Mouse (Mus musculus) intestine, embryonic 16.5 days (tissue): Measurements from ENCODE around the gene H2afz. TPM values are rescaled to one million over a fixed set of nuclear protein-coding genes. Genes with fewer than 3 reads are reported as not detected.

Experiments used
- ATAC-seq: fragments of 200-750 bp; cut with Nextera tagmentation; 2 replicates; pipeline ENCODE4 v1.8.0; 2017; ENCODE audit warnings: moderate TSS enrichment, moderate library complexity
- H3K27ac ChIP-seq: fragments of 300-500 bp; sonication (generic); 2 replicates; pipeline ENCODE4 v1.5.1; 2014; ENCODE audit warnings: mild to moderate bottlenecking, low read length
- H3K27me3 ChIP-seq: fragments of 300-500 bp; sonication (generic); replicated peaks from 2 replicates; pipeline ENCODE4 v1.6.1; 2014; ENCODE audit warnings: low read length, control low read depth, mixed read lengths; ENCODE audit not compliant: control insufficient read depth, insufficient read depth
- H3K36me3 ChIP-seq: fragments of 300-500 bp; sonication (generic); 2 replicates; pipeline ENCODE4 v1.6.1; 2014; ENCODE audit warnings: low read length, control low read depth; ENCODE audit not compliant: control insufficient read depth, insufficient read depth
- H3K4me1 ChIP-seq: fragments of 300-500 bp; sonication (generic); 2 replicates; pipeline ENCODE4 v1.6.1; 2014; ENCODE audit warnings: low read length, control low read depth, mixed read lengths; ENCODE audit not compliant: control insufficient read depth, insufficient read depth
- H3K4me2 ChIP-seq: fragments of 300-500 bp; sonication (generic); 2 replicates; pipeline ENCODE4 v1.6.1; 2014; ENCODE audit warnings: low read depth, low read length, control low read depth
- H3K4me3 ChIP-seq: fragments of 300-500 bp; sonication (generic); 2 replicates; pipeline ENCODE4 v1.5.1; 2014; ENCODE audit warnings: mild to moderate bottlenecking, low read length
- H3K9ac ChIP-seq: fragments of 300-500 bp; sonication (generic); 2 replicates; pipeline ENCODE4 v1.6.1; 2014; ENCODE audit warnings: low read depth, low read length
- H3K9me3 ChIP-seq: fragments of 300-500 bp; sonication (generic); 2 replicates; pipeline ENCODE4 v1.6.1; 2016; ENCODE audit warnings: low read length, control low read depth; ENCODE audit not compliant: control insufficient read depth
- WGBS: fragments of 180-500 bp; shearing (Covaris S2); extraction: QIAGEN DNeasy Blood & Tissue Kit; methylation state at CpG from one replicate; pipeline ENCODE4 v1.1.7; 2014; 5-methylcytosine and 5-hydroxymethylcytosine counted together
- polyA plus RNA-seq: library from polyadenylated mRNA; unstranded; fragments of >200 nt; fragmentation: Nextera tagmentation; extraction: Ambion mirVana; gene quantifications from 2 replicates; pipeline ENCODE4 v1.2.1, GENCODE M21; 2015

H2afz gene
- polyA plus RNA-seq, 1 experiment from 2014 or later: 1,412 TPM

DNA sequence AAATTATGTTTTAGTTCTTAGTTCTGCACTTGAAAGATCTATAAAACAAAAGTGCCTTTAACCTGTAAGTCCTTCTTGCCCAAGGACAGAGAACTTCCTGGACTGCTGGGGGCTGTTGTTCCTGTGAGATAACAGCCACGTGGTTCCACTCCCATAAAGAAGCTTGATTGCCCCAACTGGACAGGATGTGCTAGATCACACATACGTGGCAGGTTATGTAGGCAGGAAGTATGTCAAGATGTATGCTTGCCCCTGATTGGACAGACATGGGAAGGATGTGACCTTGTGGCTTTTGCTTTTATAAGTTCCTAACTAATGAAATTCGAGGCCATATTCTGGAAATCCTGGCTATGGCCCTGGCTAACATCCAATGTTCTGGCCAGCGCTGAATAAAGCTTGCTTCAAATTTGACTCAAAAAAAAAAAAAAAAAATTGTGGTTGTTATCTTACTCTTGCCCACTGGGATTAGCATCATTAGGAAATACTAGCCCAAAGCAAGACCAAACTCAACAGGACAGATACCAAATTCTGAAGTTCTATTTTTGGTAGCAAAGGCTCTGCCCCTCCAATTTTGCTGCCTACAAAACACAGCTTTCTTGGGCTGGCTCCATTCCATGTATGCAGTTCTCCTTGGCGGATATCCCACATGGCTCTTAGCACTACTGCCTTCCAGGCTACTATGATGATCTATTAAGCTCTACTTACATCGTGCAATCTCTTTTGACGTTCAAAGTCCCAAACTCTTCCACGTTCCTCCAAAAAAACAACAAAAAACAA lies 3.7 kb upstream of the H2afz start:
- Histone ChIP-seq H3K27ac (no peak overlapping the region), H3K4me3 (no peak overlapping the region), H3K27me3 (no peaks in the 10 kb centered on the region), H3K4me2 (no peak overlapping the region), H3K36me3 (no peaks in the 10 kb centered on the region), H3K9me3 (no peaks in the 10 kb centered on the region), H3K4me1 (peaks cover 2% of the 10 kb centered on the region; the same call in 1 of the 2 replicates), H3K9ac (no peak overlapping the region)
- no peak for ATAC-seq
- WGBS: 49% methylated on average over 8 of the region's 8 CpGs

DNA sequence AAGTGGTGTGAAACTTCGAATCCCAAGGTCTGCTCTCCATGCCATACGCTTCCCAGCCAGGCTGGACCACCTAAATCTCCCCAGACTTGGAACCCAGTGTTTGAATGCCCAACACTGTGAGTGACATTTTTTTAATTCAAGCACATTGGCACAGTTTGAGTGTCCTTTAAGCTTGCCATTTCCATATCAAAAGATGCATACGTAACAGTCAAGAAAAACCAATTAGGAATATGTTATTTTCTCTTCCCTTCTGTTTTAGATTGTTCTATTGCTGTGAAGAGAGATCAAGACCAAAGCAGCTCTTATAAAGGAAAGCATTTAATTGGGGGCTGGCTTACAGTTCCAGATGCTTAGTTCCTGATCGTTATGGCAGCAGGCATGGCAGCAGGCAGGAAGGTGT lies 2.9 kb upstream of the H2afz start:
- Histone ChIP-seq H3K27ac (no peak overlapping the region), H3K4me2 (no peak overlapping the region), H3K36me3 (no peaks in the 10 kb centered on the region), H3K4me3 (no peak overlapping the region), H3K9me3 (no peaks in the 10 kb centered on the region), H3K27me3 (no peaks in the 10 kb centered on the region), H3K4me1 (peaks cover 4% of the 10 kb centered on the region), H3K9ac (no peak overlapping the region)
- ATAC-seq: no peak
- 96% methylated on average over 4 of the region's 4 CpGs for whole genome bisulfite sequencing

DNA sequence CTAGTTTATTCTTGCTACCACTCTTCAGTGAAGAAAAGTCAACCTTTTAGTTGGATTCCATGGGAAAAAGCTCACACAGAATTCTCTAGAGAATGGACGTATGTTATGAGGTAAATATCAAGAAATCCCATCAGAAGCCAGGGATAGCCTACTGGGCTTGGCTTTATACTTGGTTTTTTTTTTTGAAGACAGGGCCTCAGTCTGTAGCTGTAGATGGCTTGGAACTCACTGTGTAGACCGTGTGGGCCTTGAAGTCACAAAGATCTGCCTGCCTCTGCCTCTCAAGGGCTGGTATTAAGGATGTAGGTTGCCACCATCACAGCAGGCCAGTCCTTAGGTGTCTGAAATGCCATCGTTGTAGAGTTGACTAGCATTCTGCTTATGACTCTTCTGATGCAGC lies 1.7 kb upstream of the H2afz start:
- H3K9ac ChIP-seq: no peak overlapping the region
- no peaks in the 10 kb centered on the region for H3K36me3 ChIP-seq
- H3K27ac ChIP-seq: no peak overlapping the region
- no peaks in the 10 kb centered on the region for H3K9me3 ChIP-seq
- 94% methylated on average over 3 of the region's 3 CpGs for WGBS
- peaks cover 10% of the 10 kb centered on the region for H3K4me1 ChIP-seq
- no peak overlapping the region for H3K4me3 ChIP-seq
- no peak overlapping the region for H3K4me2 ChIP-seq
- no peak for ATAC-seq
- H3K27me3 ChIP-seq: no peaks in the 10 kb centered on the region

DNA sequence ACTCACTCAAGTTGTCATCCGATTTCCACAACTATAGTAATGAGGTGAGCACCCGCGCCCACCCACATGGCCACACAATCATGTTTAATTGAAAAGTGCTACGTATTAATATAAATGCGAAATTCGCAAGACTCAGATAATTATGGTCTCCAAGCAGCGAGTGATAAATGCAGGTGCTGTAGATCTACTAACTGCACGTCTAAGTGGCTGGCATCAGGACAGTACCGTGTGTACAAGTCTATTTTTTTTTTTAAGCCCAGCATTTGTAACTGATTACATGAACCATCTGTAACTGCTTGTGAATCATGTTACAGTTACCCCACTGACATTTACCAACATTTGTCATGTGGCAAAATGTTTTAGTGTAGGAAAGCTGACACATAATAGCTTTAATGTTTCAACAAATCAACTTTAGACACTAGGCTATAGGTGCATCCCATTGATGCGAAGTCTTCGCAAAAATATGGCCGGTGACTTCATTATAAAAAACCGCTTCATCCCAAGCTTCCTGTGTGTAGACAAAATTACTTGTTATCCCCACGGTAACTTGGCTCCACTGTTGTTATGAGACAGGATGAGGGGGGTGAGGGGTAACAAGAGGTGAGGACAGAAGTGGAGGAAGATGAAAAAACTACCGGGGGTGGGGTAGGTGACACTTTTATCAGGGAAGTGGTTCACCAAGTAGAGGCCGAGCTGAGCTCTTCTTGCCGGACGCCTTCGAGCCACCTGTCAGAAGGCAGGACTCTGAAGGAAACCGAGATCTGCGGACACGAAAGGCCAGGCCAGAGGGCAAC lies 760 bp upstream of the H2afz start:
- ATAC-seq: no peak
- Histone ChIP-seq H3K4me1 (peaks cover 10% of the 10 kb centered on the region), H3K27me3 (no peaks in the 10 kb centered on the region), H3K9me3 (no peaks in the 10 kb centered on the region), H3K9ac (peak overlapping the region; percentile 76), H3K36me3 (no peaks in the 10 kb centered on the region), H3K4me2 (peak overlapping the region; percentile 68), H3K4me3 (peak overlapping the region; percentile 80), H3K27ac (peak overlapping the region; percentile 97)
- 35% methylated on average over 22 of the region's 22 CpGs for WGBS

DNA sequence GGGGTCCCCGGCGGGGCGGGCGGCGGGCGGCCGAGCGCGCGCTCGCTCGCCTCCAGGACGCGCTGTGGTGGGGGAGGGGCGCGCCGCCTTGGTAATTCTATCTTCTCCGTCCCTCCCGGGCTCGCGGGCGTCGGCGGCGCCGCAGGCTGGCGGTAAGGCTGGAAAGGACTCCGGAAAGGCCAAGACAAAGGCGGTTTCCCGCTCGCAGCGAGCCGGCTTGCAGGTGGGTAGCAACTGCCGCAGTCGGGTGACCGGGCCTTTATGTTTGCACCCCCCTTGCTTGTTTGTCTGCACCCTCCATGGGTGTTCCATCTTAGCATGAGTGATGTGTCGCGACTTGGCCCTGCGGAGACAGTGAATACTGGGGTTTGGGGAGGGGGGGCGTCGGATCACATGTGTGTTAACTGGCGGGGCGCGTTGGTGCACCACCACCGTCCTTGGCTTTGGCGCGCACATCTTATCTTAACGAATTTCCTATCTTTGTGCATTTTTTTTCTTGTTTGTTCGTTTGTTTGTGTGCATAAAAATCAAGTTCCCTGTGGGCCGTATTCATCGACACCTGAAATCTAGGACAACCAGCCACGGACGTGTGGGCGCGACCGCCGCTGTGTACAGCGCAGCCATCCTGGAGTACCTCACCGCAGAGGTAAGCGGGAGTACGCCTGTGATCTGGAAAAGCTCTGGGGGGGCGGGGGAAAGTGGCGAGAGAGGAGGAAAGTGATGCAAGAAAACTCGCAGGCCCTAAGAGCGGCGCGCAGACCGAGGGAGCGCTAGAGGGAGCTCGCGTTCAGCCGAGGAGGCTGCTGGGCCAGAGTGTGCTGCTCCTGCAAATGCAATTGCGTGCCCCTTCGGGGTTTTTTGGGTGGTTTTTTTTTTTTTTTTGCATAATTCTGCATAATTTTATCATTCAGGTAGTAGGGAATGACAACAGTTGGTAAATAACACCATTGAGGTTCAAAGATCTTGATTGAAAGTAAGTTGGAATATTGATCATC lies 998 bp downstream of the H2afz start:
- peak; percentile 58 for ATAC-seq
- H3K4me3 ChIP-seq: peak overlapping the region; percentile 80
- no peaks in the 10 kb centered on the region for H3K36me3 ChIP-seq
- H3K4me1 ChIP-seq: peaks cover 9% of the 10 kb centered on the region
- WGBS: under 1% methylated on average over 62 of the region's 74 CpGs
- H3K9ac ChIP-seq: peak overlapping the region; percentile 96
- peak overlapping the region; percentile 97 for H3K27ac ChIP-seq
- H3K27me3 ChIP-seq: no peaks in the 10 kb centered on the region
- H3K4me2 ChIP-seq: peak overlapping the region; percentile 51
- H3K9me3 ChIP-seq: no peaks in the 10 kb centered on the region

DNA sequence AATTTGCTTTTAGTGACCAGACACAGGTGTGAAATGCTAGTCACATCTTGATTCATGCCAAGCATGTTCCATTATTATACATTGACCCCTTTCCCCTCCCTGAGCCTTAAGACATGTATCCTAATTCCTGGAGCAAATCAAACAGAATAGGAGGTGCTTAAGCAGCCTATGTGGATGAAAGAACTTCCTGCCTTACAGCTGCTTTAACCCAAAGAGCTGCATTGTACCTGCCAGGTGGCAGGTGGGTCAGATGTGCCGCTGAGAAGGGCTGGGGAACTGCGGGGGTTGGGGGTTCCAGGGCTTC lies 2.8 kb downstream of the H2afz start:
- Histone ChIP-seq H3K4me3 (peak overlapping the region; percentile 91), H3K4me2 (peak overlapping the region; percentile 91), H3K27ac (peak overlapping the region; percentile 99), H3K9me3 (no peaks in the 10 kb centered on the region), H3K4me1 (peaks cover 7% of the 10 kb centered on the region), H3K27me3 (no peaks in the 10 kb centered on the region), H3K9ac (peak overlapping the region; percentile 98), H3K36me3 (no peaks in the 10 kb centered on the region)
- ATAC-seq: no peak
- WGBS: 7% methylated on average over 2 of the region's 2 CpGs

DNA sequence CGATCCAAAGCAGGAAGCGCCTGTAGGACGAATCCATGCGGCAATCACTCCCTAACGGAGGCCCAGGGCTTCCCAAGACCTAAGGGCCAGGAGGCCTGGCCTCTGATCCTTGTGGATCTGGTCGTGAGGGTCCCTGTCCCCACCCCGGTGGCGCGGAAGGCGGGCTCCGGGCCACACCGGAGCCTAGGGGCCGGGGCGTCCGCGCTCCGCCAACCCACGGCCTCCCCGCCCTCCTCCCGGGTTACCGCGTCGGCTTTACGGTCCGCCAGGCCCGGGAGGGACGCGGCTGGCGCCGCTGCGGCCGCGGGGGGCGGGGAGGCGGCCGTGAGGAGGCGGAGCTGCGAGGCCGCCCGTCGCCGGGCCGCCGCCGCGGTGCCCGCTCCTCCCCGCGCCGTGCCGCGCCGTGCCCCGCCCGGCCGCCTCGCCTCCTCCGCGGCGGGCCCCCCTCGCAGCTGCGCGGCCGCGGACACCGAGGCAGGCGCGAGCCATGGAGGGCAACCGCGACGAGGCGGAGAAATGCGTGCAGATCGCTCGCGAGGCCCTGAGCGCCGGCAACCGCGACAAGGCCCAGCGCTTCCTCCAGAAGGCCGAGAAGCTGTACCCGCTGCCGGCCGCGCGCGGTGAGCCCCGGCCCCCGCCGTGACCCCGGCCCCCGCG lies 3.3 kb downstream of the H2afz start, which contains the start of gene Dnajb14:
Gene Dnajb14 (plus strand): TSS at position 239 of the 657 bp plus-strand sequence.
- peak within 1 kb of the TSS; percentile 91 for H3K4me2 ChIP-seq
- no peaks in the 10 kb centered on the region for H3K27me3 ChIP-seq
- peak within 1 kb of the TSS; percentile 91 for H3K4me3 ChIP-seq
- H3K9ac ChIP-seq: peak within 1 kb of the TSS; percentile 98
- under 1% methylated on average over 71 of the region's 94 CpGs for WGBS
- peaks cover 7% of the 10 kb centered on the region for H3K4me1 ChIP-seq
- H3K36me3 ChIP-seq: no peaks in the 10 kb centered on the region
- no peaks in the 10 kb centered on the region for H3K9me3 ChIP-seq
- ATAC-seq: peak; percentile 58
- peak within 1 kb of the TSS; percentile 99 for H3K27ac ChIP-seq

DNA sequence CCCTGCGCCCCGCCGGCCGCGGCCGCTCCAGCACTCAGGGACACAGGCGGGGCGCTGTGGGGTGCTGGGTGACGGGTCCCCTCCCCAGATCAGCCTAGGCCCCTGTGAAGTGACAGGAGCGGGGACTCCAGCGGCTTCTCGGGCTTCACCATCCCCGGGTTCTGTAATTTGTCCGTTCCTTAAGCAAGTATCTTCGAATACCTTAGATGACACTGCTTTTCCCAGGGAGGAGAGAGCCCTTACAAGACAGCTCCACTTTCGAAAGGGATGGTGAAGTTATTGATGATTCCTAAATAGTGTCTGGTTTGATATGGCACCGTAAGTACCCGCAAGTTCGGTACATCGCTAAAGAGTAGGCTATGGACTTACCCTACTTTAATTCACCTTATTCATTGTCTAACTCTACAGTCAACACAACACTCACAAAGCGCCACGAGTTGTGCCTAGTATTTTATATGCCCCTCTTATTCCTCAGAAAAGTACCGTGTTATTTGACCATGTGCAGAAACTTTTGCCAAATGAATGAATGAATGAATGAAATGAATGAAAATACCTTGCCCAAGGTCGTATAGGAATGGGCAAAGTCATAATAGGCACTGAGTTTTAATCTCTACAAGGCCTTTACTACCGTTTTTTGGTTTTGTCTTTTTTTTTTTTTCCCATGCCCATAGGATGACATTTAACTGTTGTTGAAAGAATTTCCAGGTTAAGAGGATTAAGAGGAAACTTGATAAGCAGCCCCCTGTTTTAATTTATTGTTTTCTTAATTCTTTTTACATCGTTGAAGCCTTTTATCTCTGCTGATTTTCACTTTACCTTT lies 4.0 kb downstream of the H2afz start:
- Histone ChIP-seq H3K36me3 (no peaks in the 10 kb centered on the region), H3K4me2 (peak overlapping the region; percentile 91), H3K4me3 (peak overlapping the region; percentile 91), H3K9me3 (no peaks in the 10 kb centered on the region), H3K27me3 (no peaks in the 10 kb centered on the region), H3K9ac (peak overlapping the region; percentile 98), H3K4me1 (peaks cover 7% of the 10 kb centered on the region), H3K27ac (peak overlapping the region; percentile 99)
- WGBS: 3% methylated on average over 26 of the region's 26 CpGs
- peak; percentile 4; the same call in 1 of the 2 replicates for ATAC-seq
